Mouse (Mus musculus) thymus, adult 2 months (tissue): ENCODE measurements around the gene Atp6v0c. TPM values are rescaled to one million over a fixed set of nuclear protein-coding genes. Genes with fewer than 3 reads are reported as not detected.
"Not testable (repeated sequence)": the region's sequence is repeated elsewhere in the genome, so short reads cannot be mapped to it uniquely, and the experiment has no call there.

ENCODE experiments used
- DNase-seq: peaks from one replicate; pipeline ENCODE4 v3.0.0; 2021
- H3K27ac ChIP-seq: fragments of 200-500 bp; 2 replicates; pipeline ENCODE4 v1.5.1; 2012; ENCODE audit warnings: low read length, control low read depth; ENCODE audit not compliant: control insufficient read depth, insufficient read depth
- H3K27me3 ChIP-seq: fragments of 200-500 bp; 2 replicates; pipeline ENCODE4 v1.6.1; 2012; ENCODE audit warnings: mild to moderate bottlenecking, low read length, moderate library complexity, mixed read lengths; ENCODE audit not compliant: control insufficient read depth, insufficient read depth
- H3K36me3 ChIP-seq: fragments of 200-500 bp; 2 replicates; pipeline ENCODE4 v1.6.1; 2012; ENCODE audit warnings: mild to moderate bottlenecking, low read length, moderate library complexity; ENCODE audit not compliant: control insufficient read depth, insufficient read depth
- H3K4me1 ChIP-seq: fragments of 200-500 bp; replicated peaks from 2 replicates; pipeline ENCODE4 v1.6.1; 2012; ENCODE audit warnings: low read length; ENCODE audit not compliant: control insufficient read depth, insufficient read depth
- H3K4me3 ChIP-seq: fragments of 200-500 bp; 2 replicates; pipeline ENCODE4 v1.5.1; 2012; ENCODE audit warnings: mild to moderate bottlenecking, low read length, control low read depth, moderate library complexity; ENCODE audit not compliant: control insufficient read depth, insufficient read depth
- CTCF ChIP-seq: fragments of 200-500 bp; IDR thresholded peaks from 2 replicates; pipeline ENCODE4 v1.5.1; 2012; ENCODE audit warnings: mild to moderate bottlenecking, control low read depth, low read length, moderate library complexity, borderline replicate concordance; ENCODE audit not compliant: control insufficient read depth, poor library complexity, insufficient read depth; ENCODE audit errors: extremely low read depth
- POLR2A ChIP-seq: fragments of 200-500 bp; IDR thresholded peaks from 2 replicates; pipeline ENCODE4 v1.6.1; 2012; ENCODE audit warnings: mild to moderate bottlenecking, low read length, control low read depth, moderate library complexity; ENCODE audit not compliant: control insufficient read depth, poor library complexity, insufficient read depth; ENCODE audit errors: extremely low read depth
- WGBS: fragments of 180-500 bp; shearing (Covaris S2); methylation state at CpG from one replicate; pipeline ENCODE4 v1.1.7; 2018; 5-methylcytosine and 5-hydroxymethylcytosine counted together
- polyA plus RNA-seq: library from polyadenylated mRNA; depleted of rRNA; stranded (reverse); fragments of >200 nt; gene quantifications from 2 replicates; pipeline ENCODE4 v1.2.3, GENCODE M21; 2012

Gene Atp6v0c
- polyA plus RNA-seq, 1 experiment, result 1,122 TPM

GRCm38 (mm10) chr17:24139968-24140367 lies 29.5 kb downstream of the Atp6v0c start:
- DNase-seq, result no peak
- Histone ChIP-seq H3K27ac (no peak overlapping the region; the same call in 1 of the 2 replicates), H3K4me1 (peaks cover 30% of the 10 kb centered on the region), H3K36me3 (no peaks in the 10 kb centered on the region), H3K4me3 (no peak overlapping the region), H3K27me3 (no peaks in the 10 kb centered on the region)
- 89% methylated on average over 4 of the region's 4 CpGs for WGBS
- TF ChIP-seq CTCF, result no peak
- no peak for TF ChIP-seq POLR2A

DNA sequence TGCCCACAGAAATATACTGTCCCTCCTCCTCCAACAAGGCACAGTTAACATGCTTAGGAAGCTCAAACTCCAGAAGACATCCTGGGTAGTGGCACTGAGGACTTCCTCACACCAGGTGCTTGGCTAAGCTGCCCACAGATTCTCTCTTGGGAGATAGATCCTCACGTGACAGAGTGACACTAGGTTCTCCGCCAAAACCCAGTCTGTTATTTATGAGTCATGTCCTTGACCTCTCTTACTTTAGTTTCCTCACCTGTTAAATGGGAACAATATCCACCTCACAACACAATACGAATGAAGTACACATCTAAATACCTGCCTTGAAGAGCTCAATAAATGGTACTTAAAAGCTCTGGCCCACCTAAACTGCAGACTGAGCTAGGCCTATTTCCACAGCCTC lies 30.2 kb downstream of the Atp6v0c start:
- H3K27ac ChIP-seq, result no peak overlapping the region
- no peak overlapping the region for H3K4me3 ChIP-seq
- no peak for DNase-seq
- no peaks in the 10 kb centered on the region for H3K36me3 ChIP-seq
- TF ChIP-seq POLR2A (no peak), CTCF (no peak)
- no peaks in the 10 kb centered on the region for H3K27me3 ChIP-seq
- H3K4me1 ChIP-seq, result peaks cover 31% of the 10 kb centered on the region
- WGBS, result 71% methylated on average over 3 of the region's 3 CpGs

- Histone ChIP-seq H3K36me3 (no peaks in the 10 kb centered on the region), H3K27me3 (no peaks in the 10 kb centered on the region), H3K27ac (peak overlapping the region; percentile 92), H3K4me3 (no peak overlapping the region), H3K4me1 (peaks cover 31% of the 10 kb centered on the region)
- 22% methylated on average over 2 of the region's 2 CpGs for WGBS
- DNase-seq, result peak; percentile 56
- TF ChIP-seq POLR2A, result no peak
- TF ChIP-seq CTCF, result no peak
These were observed 32.1 kb downstream of the Atp6v0c start for GRCm38 (mm10) chr17:24137226-24137880.

- Histone ChIP-seq H3K27ac (no peak overlapping the region), H3K4me3 (no peak overlapping the region), H3K36me3 (no peaks in the 10 kb centered on the region), H3K4me1 (peaks cover 26% of the 10 kb centered on the region), H3K27me3 (no peaks in the 10 kb centered on the region)
- no peak for DNase-seq
- TF ChIP-seq POLR2A, result no peak
These were observed 35.4 kb downstream of the Atp6v0c start for GRCm38 (mm10) chr17:24134062-24134461.

GRCm38 (mm10) chr17:24132919-24133318 lies 36.6 kb downstream of the Atp6v0c start:
- WGBS, result 91% methylated on average over 4 of the region's 4 CpGs

DNA sequence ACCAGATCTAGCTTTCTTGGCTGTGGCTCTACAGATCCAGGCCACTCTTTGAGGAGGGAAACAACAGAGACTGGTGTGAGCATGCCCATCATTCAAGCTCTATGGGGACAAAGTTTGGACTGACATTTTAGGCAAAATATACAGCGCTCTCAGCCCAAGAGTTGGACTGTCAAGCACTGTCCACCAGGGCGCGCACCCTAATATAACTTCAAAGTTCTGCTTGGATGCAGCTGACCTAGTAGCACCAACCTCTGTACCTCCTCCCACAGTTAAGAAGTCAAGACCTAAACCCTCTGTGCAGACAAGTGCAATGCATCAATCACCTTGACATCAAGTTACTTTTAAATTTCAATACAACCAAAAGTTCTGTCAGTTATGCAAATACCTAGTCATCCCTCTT lies 37.9 kb downstream of the Atp6v0c start:
- peaks cover 15% of the 10 kb centered on the region for H3K4me1 ChIP-seq
- TF ChIP-seq POLR2A (no peak), CTCF (no peak)
- 89% methylated on average over 3 of the region's 3 CpGs for WGBS
- no peaks in the 10 kb centered on the region for H3K36me3 ChIP-seq
- no peak overlapping the region for H3K4me3 ChIP-seq
- no peak overlapping the region for H3K27ac ChIP-seq
- H3K27me3 ChIP-seq, result no peaks in the 10 kb centered on the region
- no peak for DNase-seq

More at GRCm38 (mm10) chr17:24132919-24133318, 36.6 kb downstream of the Atp6v0c start:
- H3K4me3 ChIP-seq, H3K36me3 ChIP-seq, H3K27me3 ChIP-seq, H3K27ac ChIP-seq: not testable (repeated sequence)
- peaks cover 24% of the 10 kb centered on the region for H3K4me1 ChIP-seq
- DNase-seq, result peak; percentile 35

GRCm38 (mm10) chr17:24129246-24129645 lies 40.3 kb downstream of the Atp6v0c start:
- WGBS, result 88% methylated on average over 4 of the region's 4 CpGs
- not testable (repeated sequence) for H3K36me3 ChIP-seq, H3K4me3 ChIP-seq, H3K4me1 ChIP-seq, H3K27ac ChIP-seq, H3K27me3 ChIP-seq, DNase-seq
